Mouse (Mus musculus): ENCODE measurements around the gene Scn2a. TPM values are rescaled to one million over a fixed set of nuclear protein-coding genes. Genes with fewer than 3 reads are reported as not detected.

The Scn2a gene
- polyA plus RNA-seq, 1 experiment from 2014 or later, result 3.0 TPM

- 79% methylated on average over 4 of the region's 4 CpGs for WGBS
- Histone ChIP-seq H3K9me3 (ENCODE audit: control insufficient read depth, low read length) (no peaks in the 10 kb centered on the region), H3K4me1 (replicated peaks; ENCODE audit: control insufficient read depth, insufficient read depth, low read length) (no peaks in the 10 kb centered on the region), H3K4me3 (ENCODE audit: low read depth, low read length) (no peak overlapping the region), H3K9ac (ENCODE audit: low read length) (no peak overlapping the region), H3K36me3 (ENCODE audit: control insufficient read depth, insufficient read depth, low read length) (no peaks in the 10 kb centered on the region), H3K27ac (ENCODE audit: low read depth) (no peak overlapping the region), H3K27me3 (replicated peaks; ENCODE audit: control insufficient read depth, insufficient read depth, low read length) (no peaks in the 10 kb centered on the region), H3K4me2 (ENCODE audit: low read length) (no peak overlapping the region)
- ATAC-seq (replicated peaks; ENCODE audit: low FRiP score, low TSS enrichment, low read depth) (no peak), DNase-seq (ENCODE audit: low spot score) (no peak)
These were observed 59.0 kb downstream of the Scn2a start for GRCm38 (mm10) chr2:65679621-65680020.

- WGBS, result 58% methylated on average over 3 of the region's 3 CpGs
These were observed 64.6 kb downstream of the Scn2a start for GRCm38 (mm10) chr2:65685151-65685550.

GRCm38 (mm10) chr2:65690456-65691184 is 70.0 kb downstream of the Scn2a start:
- WGBS, result 88% methylated on average over 6 of the region's 6 CpGs
- no peak overlapping the region for H3K27ac ChIP-seq (ENCODE audit: low read depth)
- ATAC-seq (replicated peaks; ENCODE audit: low FRiP score, low TSS enrichment, low read depth), result no peak
- no peak overlapping the region for H3K9ac ChIP-seq (ENCODE audit: low read length)
- H3K4me1 ChIP-seq (replicated peaks; ENCODE audit: control insufficient read depth, insufficient read depth, low read length), result no peaks in the 10 kb centered on the region
- H3K4me2 ChIP-seq (ENCODE audit: low read length), result no peak overlapping the region
- H3K9me3 ChIP-seq (ENCODE audit: control insufficient read depth, low read length), result no peaks in the 10 kb centered on the region
- H3K36me3 ChIP-seq (ENCODE audit: control insufficient read depth, insufficient read depth, low read length), result no peaks in the 10 kb centered on the region
- no peak overlapping the region for H3K4me3 ChIP-seq (ENCODE audit: low read depth, low read length)
- no peaks in the 10 kb centered on the region for H3K27me3 ChIP-seq (replicated peaks; ENCODE audit: control insufficient read depth, insufficient read depth, low read length)
- DNase-seq (ENCODE audit: low spot score), result no peak

More at GRCm38 (mm10) chr2:65685151-65685550, 64.6 kb downstream of the Scn2a start:
- ATAC-seq (replicated peaks; ENCODE audit: low FRiP score, low TSS enrichment, low read depth) (no peak), DNase-seq (ENCODE audit: low spot score) (no peak)
- Histone ChIP-seq H3K4me2 (ENCODE audit: low read length) (no peak overlapping the region), H3K27ac (ENCODE audit: low read depth) (no peak overlapping the region), H3K27me3 (replicated peaks; ENCODE audit: control insufficient read depth, insufficient read depth, low read length) (no peaks in the 10 kb centered on the region), H3K9me3 (ENCODE audit: control insufficient read depth, low read length) (no peaks in the 10 kb centered on the region), H3K9ac (ENCODE audit: low read length) (no peak overlapping the region), H3K4me3 (ENCODE audit: low read depth, low read length) (no peak overlapping the region), H3K36me3 (ENCODE audit: control insufficient read depth, insufficient read depth, low read length) (no peaks in the 10 kb centered on the region), H3K4me1 (replicated peaks; ENCODE audit: control insufficient read depth, insufficient read depth, low read length) (no peaks in the 10 kb centered on the region)

GRCm38 (mm10) chr2:65694485-65694884 is 73.9 kb downstream of the Scn2a start:
- H3K4me1 ChIP-seq (replicated peaks; ENCODE audit: control insufficient read depth, insufficient read depth, low read length), result no peaks in the 10 kb centered on the region
- H3K9me3 ChIP-seq (ENCODE audit: control insufficient read depth, low read length), result no peaks in the 10 kb centered on the region
- H3K4me3 ChIP-seq (ENCODE audit: low read depth, low read length), result no peak overlapping the region
- no peaks in the 10 kb centered on the region for H3K36me3 ChIP-seq (ENCODE audit: control insufficient read depth, insufficient read depth, low read length)
- no peak overlapping the region for H3K4me2 ChIP-seq (ENCODE audit: low read length)
- no peak overlapping the region for H3K9ac ChIP-seq (ENCODE audit: low read length)
- ATAC-seq (replicated peaks; ENCODE audit: low FRiP score, low TSS enrichment, low read depth) (no peak), DNase-seq (ENCODE audit: low spot score) (no peak)
- WGBS, result 68% methylated on average over 3 of the region's 3 CpGs
- no peaks in the 10 kb centered on the region for H3K27me3 ChIP-seq (replicated peaks; ENCODE audit: control insufficient read depth, insufficient read depth, low read length)
- no peak overlapping the region for H3K27ac ChIP-seq (ENCODE audit: low read depth)

- no peak overlapping the region for H3K27ac ChIP-seq (ENCODE audit: low read depth)
- 85% methylated on average over 7 of the region's 7 CpGs for WGBS
These were observed 74.5 kb downstream of the Scn2a start for GRCm38 (mm10) chr2:65695061-65695460.

GRCm38 (mm10) chr2:65700246-65700645 is 79.7 kb downstream of the Scn2a start:
- Histone ChIP-seq H3K4me3 (ENCODE audit: low read depth, low read length) (no peak overlapping the region), H3K36me3 (ENCODE audit: control insufficient read depth, insufficient read depth, low read length) (no peaks in the 10 kb centered on the region), H3K27me3 (replicated peaks; ENCODE audit: control insufficient read depth, insufficient read depth, low read length) (no peaks in the 10 kb centered on the region), H3K9me3 (ENCODE audit: control insufficient read depth, low read length) (no peaks in the 10 kb centered on the region), H3K4me2 (ENCODE audit: low read length) (no peak overlapping the region), H3K27ac (ENCODE audit: low read depth) (no peak overlapping the region), H3K4me1 (replicated peaks; ENCODE audit: control insufficient read depth, insufficient read depth, low read length) (no peaks in the 10 kb centered on the region), H3K9ac (ENCODE audit: low read length) (no peak overlapping the region)
- 92% methylated on average over 1 of the region's 1 CpGs for WGBS
- ATAC-seq (replicated peaks; ENCODE audit: low FRiP score, low TSS enrichment, low read depth), result no peak
- no peak for DNase-seq (ENCODE audit: low spot score)

More at GRCm38 (mm10) chr2:65695061-65695460, 74.5 kb downstream of the Scn2a start:
- Histone ChIP-seq H3K4me1 (replicated peaks; ENCODE audit: control insufficient read depth, insufficient read depth, low read length) (no peaks in the 10 kb centered on the region), H3K4me2 (ENCODE audit: low read length) (no peak overlapping the region), H3K9me3 (ENCODE audit: control insufficient read depth, low read length) (no peaks in the 10 kb centered on the region), H3K36me3 (ENCODE audit: control insufficient read depth, insufficient read depth, low read length) (no peaks in the 10 kb centered on the region), H3K4me3 (ENCODE audit: low read depth, low read length) (no peak overlapping the region), H3K27me3 (replicated peaks; ENCODE audit: control insufficient read depth, insufficient read depth, low read length) (no peaks in the 10 kb centered on the region), H3K9ac (ENCODE audit: low read length) (no peak overlapping the region)
- DNase-seq (ENCODE audit: low spot score) (no peak), ATAC-seq (replicated peaks; ENCODE audit: low FRiP score, low TSS enrichment, low read depth) (no peak)

- 95% methylated on average over 3 of the region's 3 CpGs for WGBS
- no peak overlapping the region for H3K9ac ChIP-seq (ENCODE audit: low read length)
- H3K9me3 ChIP-seq (ENCODE audit: control insufficient read depth, low read length), result no peaks in the 10 kb centered on the region
- no peak overlapping the region for H3K4me3 ChIP-seq (ENCODE audit: low read depth, low read length)
- no peak for DNase-seq (ENCODE audit: low spot score)
- no peaks in the 10 kb centered on the region for H3K4me1 ChIP-seq (replicated peaks; ENCODE audit: control insufficient read depth, insufficient read depth, low read length)
- H3K27ac ChIP-seq (ENCODE audit: low read depth), result no peak overlapping the region
- H3K27me3 ChIP-seq (replicated peaks; ENCODE audit: control insufficient read depth, insufficient read depth, low read length), result no peaks in the 10 kb centered on the region
- H3K4me2 ChIP-seq (ENCODE audit: low read length), result no peak overlapping the region
- no peaks in the 10 kb centered on the region for H3K36me3 ChIP-seq (ENCODE audit: control insufficient read depth, insufficient read depth, low read length)
- no peak for ATAC-seq (replicated peaks; ENCODE audit: low FRiP score, low TSS enrichment, low read depth)
These were observed 80.6 kb downstream of the Scn2a start for GRCm38 (mm10) chr2:65701175-65701574.

- 88% methylated on average over 6 of the region's 6 CpGs for WGBS
- Histone ChIP-seq H3K9me3 (ENCODE audit: control insufficient read depth, low read length) (no peaks in the 10 kb centered on the region), H3K27me3 (replicated peaks; ENCODE audit: control insufficient read depth, insufficient read depth, low read length) (no peaks in the 10 kb centered on the region), H3K4me2 (ENCODE audit: low read length) (no peak overlapping the region), H3K4me3 (ENCODE audit: low read depth, low read length) (no peak overlapping the region), H3K4me1 (replicated peaks; ENCODE audit: control insufficient read depth, insufficient read depth, low read length) (no peaks in the 10 kb centered on the region), H3K36me3 (ENCODE audit: control insufficient read depth, insufficient read depth, low read length) (no peaks in the 10 kb centered on the region), H3K9ac (ENCODE audit: low read length) (no peak overlapping the region), H3K27ac (ENCODE audit: low read depth) (no peak overlapping the region)
- ATAC-seq (replicated peaks; ENCODE audit: low FRiP score, low TSS enrichment, low read depth) (no peak), DNase-seq (ENCODE audit: low spot score) (no peak)
These were observed 101.7 kb downstream of the Scn2a start for GRCm38 (mm10) chr2:65722219-65722800.

GRCm38 (mm10) chr2:65745400-65745799 is 124.8 kb downstream of the Scn2a start:
- no peak overlapping the region for H3K9ac ChIP-seq (ENCODE audit: low read length)
- H3K4me1 ChIP-seq (replicated peaks; ENCODE audit: control insufficient read depth, insufficient read depth, low read length), result no peaks in the 10 kb centered on the region
- DNase-seq (ENCODE audit: low spot score) (no peak), ATAC-seq (replicated peaks; ENCODE audit: low FRiP score, low TSS enrichment, low read depth) (no peak)
- no peak overlapping the region for H3K4me3 ChIP-seq (ENCODE audit: low read depth, low read length)
- no peak overlapping the region for H3K4me2 ChIP-seq (ENCODE audit: low read length)
- no peak overlapping the region for H3K27ac ChIP-seq (ENCODE audit: low read depth)
- no peaks in the 10 kb centered on the region for H3K27me3 ChIP-seq (replicated peaks; ENCODE audit: control insufficient read depth, insufficient read depth, low read length)
- H3K36me3 ChIP-seq (ENCODE audit: control insufficient read depth, insufficient read depth, low read length), result no peaks in the 10 kb centered on the region
- 86% methylated on average over 5 of the region's 5 CpGs for WGBS
- H3K9me3 ChIP-seq (ENCODE audit: control insufficient read depth, low read length), result no peaks in the 10 kb centered on the region
